Mouse (Mus musculus): ENCODE results near the gene Mrpl40. TPM values are rescaled to one million over a fixed set of nuclear protein-coding genes. Genes with fewer than 3 reads are reported as not detected.

Mrpl40 gene
- 81.8 and 82.6 TPM in 2 replicates for polyA plus RNA-seq (2014; fragmentation: Nextera tagmentation; extraction: Ambion mirVana)

DNA sequence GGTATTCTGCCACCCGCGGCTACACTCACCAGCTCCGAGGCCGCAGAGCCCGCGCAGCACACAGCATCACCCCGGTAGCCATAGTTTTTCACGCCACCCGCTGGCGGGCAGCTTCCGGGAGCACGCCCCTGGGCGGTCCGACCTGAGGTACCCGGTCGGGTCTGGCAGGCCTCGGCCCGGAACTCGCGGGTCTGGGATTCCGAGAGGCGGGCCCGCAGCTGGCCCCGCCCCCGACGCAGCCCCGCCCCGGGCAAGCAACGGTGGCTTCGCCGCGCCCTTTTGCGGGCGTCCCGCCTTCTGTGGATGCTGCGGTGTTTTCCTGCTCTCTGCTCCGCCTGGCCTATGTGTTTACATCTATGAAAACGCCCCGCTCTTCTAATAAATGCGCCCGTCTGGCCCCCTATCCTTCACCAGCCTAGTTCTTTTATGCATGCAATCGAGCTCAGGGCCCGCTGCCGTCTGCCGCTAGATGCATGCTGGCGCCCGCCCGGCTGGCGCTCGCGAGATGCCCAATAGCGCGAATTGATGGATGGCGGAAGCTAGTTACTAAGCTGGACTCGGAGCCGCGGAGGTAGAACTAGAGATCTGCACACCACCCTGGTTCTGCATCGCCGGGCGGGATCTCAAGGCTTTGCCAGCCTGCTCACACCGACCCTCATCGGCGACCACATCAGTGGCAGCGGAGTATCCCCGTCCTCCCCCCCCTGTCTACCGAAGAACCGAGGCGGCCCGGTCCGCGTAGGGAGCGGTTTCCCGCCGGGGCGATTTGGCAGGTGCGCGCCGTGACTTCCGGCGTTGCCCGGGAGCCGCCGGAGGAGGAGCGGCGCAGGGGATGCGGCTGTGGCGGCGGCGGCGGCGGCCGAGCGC lies at the start of gene Mrpl40, which contains the start of gene Hira:
Gene Mrpl40 (minus strand): TSS at position 421 of the 867 bp plus-strand sequence.
Gene Hira (plus strand): TSS at position 596 of the 867 bp plus-strand sequence.
- peak within 1 kb of the TSS; percentile 94 for H3K4me3 ChIP-seq (ENCODE audit: low read depth, low read length)
- ATAC-seq (ENCODE audit: insufficient read depth) (peak; percentile 95), DNase-seq (peak; percentile 95)
- H3K27me3 ChIP-seq (ENCODE audit: insufficient read depth, low read length), result no peaks in the 10 kb centered on the region
- peak within 1 kb of the TSS; percentile 95 for H3K27ac ChIP-seq (ENCODE audit: low read depth)
- H3K9ac ChIP-seq, result peak within 1 kb of the TSS; percentile 87
- under 1% methylated on average over 88 of the region's 93 CpGs for WGBS
- peak; percentile 8; the same call in 1 of the 2 replicates for TF ChIP-seq CTCF (IDR thresholded peaks at IDR 0.05; ENCODE audit: low read depth)
- peak within 1 kb of the TSS; percentile 87 for H3K4me2 ChIP-seq
- H3K4me1 ChIP-seq (ENCODE audit: insufficient read depth), result peaks cover 4% of the 10 kb centered on the region; the same call in 1 of the 2 replicates
- H3K36me3 ChIP-seq (ENCODE audit: insufficient read depth), result peaks cover 42% of the 10 kb centered on the region
- no peaks in the 10 kb centered on the region for H3K9me3 ChIP-seq (ENCODE audit: low read depth, low read length)

DNA sequence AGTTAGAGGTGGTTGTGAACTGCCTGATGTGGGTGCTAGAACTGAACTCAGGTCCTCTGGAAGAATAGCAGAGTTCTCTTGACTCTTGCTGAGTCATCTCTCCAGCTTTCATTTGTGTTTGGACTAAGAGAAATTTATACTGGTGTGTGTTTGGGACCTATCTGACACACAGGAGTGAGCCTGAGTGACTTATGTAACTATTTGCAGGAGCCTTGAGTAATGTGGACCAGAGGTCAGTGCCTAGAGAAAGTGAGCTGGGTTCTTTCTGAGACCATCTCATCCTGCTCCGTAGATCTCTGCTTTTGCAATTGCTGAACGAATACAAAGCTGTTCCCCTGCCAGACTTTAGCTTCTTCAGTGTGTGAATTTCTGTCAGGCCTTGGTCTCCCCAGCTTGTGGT lies 45.1 kb upstream of the Mrpl40 start:
- no peak overlapping the region for H3K9ac ChIP-seq
- TF ChIP-seq CTCF (IDR thresholded peaks at IDR 0.05; ENCODE audit: low read depth), result no peak
- WGBS, result 91% methylated on average over 2 of the region's 2 CpGs
- peaks cover 88% of the 10 kb centered on the region for H3K36me3 ChIP-seq (ENCODE audit: insufficient read depth)
- ATAC-seq (ENCODE audit: insufficient read depth) (no peak), DNase-seq (no peak)
- no peaks in the 10 kb centered on the region for H3K27me3 ChIP-seq (ENCODE audit: insufficient read depth, low read length)
- no peak overlapping the region for H3K4me2 ChIP-seq
- no peaks in the 10 kb centered on the region for H3K4me1 ChIP-seq (ENCODE audit: insufficient read depth)
- no peak overlapping the region for H3K27ac ChIP-seq (ENCODE audit: low read depth)
- H3K9me3 ChIP-seq (ENCODE audit: low read depth, low read length), result no peaks in the 10 kb centered on the region
- no peak overlapping the region for H3K4me3 ChIP-seq (ENCODE audit: low read depth, low read length)

DNA sequence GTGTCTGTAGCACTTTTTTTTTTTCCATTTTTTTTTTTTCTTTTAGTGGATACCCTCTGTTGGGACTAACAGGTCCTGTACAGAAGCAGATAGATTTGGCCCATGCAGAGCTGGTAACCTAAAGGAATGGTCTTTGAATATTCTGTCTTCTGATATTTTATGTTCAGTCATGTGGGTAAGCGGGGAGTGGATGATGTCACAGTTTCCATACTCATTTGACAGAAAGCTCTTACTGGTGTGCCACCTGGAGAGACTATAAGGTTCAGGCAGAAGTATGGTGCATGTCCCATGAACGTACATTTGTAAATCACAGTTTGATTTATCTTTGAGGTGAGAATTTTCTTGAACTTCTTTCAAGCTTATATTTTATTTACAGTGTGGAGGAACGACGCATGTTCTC lies 39.4 kb upstream of the Mrpl40 start:
- Histone ChIP-seq H3K27ac (ENCODE audit: low read depth) (no peak overlapping the region), H3K4me1 (ENCODE audit: insufficient read depth) (no peaks in the 10 kb centered on the region), H3K4me3 (ENCODE audit: low read depth, low read length) (no peak overlapping the region), H3K9me3 (ENCODE audit: low read depth, low read length) (no peaks in the 10 kb centered on the region), H3K36me3 (ENCODE audit: insufficient read depth) (peaks cover 66% of the 10 kb centered on the region), H3K9ac (no peak overlapping the region), H3K27me3 (ENCODE audit: insufficient read depth, low read length) (no peaks in the 10 kb centered on the region), H3K4me2 (no peak overlapping the region)
- no peak for ATAC-seq (ENCODE audit: insufficient read depth)
- DNase-seq, result no peak
- TF ChIP-seq CTCF (IDR thresholded peaks at IDR 0.05; ENCODE audit: low read depth), result no peak
- WGBS, result 91% methylated on average over 4 of the region's 4 CpGs

DNA sequence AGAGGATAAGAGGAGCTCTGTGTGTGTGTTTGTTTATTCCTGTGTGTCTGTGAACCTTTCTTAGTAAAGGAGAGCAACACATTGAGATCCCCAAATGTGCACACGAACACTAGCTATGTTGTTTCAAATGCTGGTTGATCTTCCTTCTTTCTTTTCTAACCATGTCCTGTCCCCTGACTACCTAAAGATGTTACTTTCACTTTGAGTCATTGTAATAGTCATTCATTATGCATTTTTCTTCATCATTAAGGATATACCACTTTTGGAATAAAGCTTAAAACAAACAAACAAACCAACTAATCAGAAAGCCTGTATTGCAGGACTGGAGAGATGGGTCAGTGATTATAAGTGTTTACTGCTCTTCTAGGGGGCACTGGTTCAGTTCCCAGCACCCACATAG lies 29.0 kb upstream of the Mrpl40 start:
- no peak for TF ChIP-seq CTCF (IDR thresholded peaks at IDR 0.05; ENCODE audit: low read depth)
- no peaks in the 10 kb centered on the region for H3K4me1 ChIP-seq (ENCODE audit: insufficient read depth)
- H3K9ac ChIP-seq, result no peak overlapping the region
- DNase-seq (no peak), ATAC-seq (ENCODE audit: insufficient read depth) (no peak)
- no peak overlapping the region for H3K4me2 ChIP-seq
- no peak overlapping the region for H3K27ac ChIP-seq (ENCODE audit: low read depth)
- H3K9me3 ChIP-seq (ENCODE audit: low read depth, low read length), result no peaks in the 10 kb centered on the region
- H3K27me3 ChIP-seq (ENCODE audit: insufficient read depth, low read length), result no peaks in the 10 kb centered on the region
- 83% methylated on average over 1 of the region's 1 CpGs for WGBS
- peaks cover 46% of the 10 kb centered on the region for H3K36me3 ChIP-seq (ENCODE audit: insufficient read depth)
- H3K4me3 ChIP-seq (ENCODE audit: low read depth, low read length), result no peak overlapping the region

- 63% methylated on average over 10 of the region's 10 CpGs for WGBS
- ATAC-seq (ENCODE audit: insufficient read depth) (no peak), DNase-seq (peak; percentile 4)
- no peak for TF ChIP-seq CTCF (IDR thresholded peaks at IDR 0.05; ENCODE audit: low read depth)
- Histone ChIP-seq H3K4me2 (no peak overlapping the region), H3K4me1 (ENCODE audit: insufficient read depth) (no peaks in the 10 kb centered on the region), H3K4me3 (ENCODE audit: low read depth, low read length) (no peak overlapping the region), H3K9ac (no peak overlapping the region), H3K27ac (ENCODE audit: low read depth) (no peak overlapping the region), H3K36me3 (ENCODE audit: insufficient read depth) (peaks cover 49% of the 10 kb centered on the region), H3K9me3 (ENCODE audit: low read depth, low read length) (no peaks in the 10 kb centered on the region), H3K27me3 (ENCODE audit: insufficient read depth, low read length) (no peaks in the 10 kb centered on the region)
These were observed 19.8 kb upstream of the Mrpl40 start for GRCm38 (mm10) chr16:18896429-18896828.

DNA sequence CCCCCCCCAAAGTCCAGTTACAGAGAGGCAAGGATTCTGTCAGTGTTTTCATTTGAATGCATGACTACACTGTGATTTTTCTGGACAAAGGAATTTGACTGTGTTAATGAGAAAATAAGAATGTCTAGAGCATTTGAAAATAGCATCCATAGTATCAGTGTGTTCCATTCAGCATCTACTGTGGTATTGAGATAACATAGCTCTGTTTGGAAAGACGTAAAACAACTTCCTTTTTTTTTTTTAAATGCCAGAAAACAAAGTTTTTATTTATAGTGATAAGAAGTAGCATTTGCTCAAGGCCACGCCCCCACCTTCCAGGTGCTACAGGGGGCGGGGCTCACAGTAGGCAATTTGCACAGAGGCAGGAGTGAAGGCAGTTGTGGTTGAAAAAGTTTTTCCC lies 18.6 kb upstream of the Mrpl40 start:
- H3K36me3 ChIP-seq (ENCODE audit: insufficient read depth), result peaks cover 41% of the 10 kb centered on the region
- no peak overlapping the region for H3K9ac ChIP-seq
- 75% methylated on average over 3 of the region's 3 CpGs for WGBS

GRCm38 (mm10) chr16:18893840-18894372 lies 17.2 kb upstream of the Mrpl40 start:
- Histone ChIP-seq H3K27ac (ENCODE audit: low read depth) (no peak overlapping the region), H3K4me3 (ENCODE audit: low read depth, low read length) (no peak overlapping the region), H3K4me2 (no peak overlapping the region), H3K9me3 (ENCODE audit: low read depth, low read length) (no peaks in the 10 kb centered on the region), H3K9ac (no peak overlapping the region), H3K4me1 (ENCODE audit: insufficient read depth) (no peaks in the 10 kb centered on the region), H3K27me3 (ENCODE audit: insufficient read depth, low read length) (no peaks in the 10 kb centered on the region), H3K36me3 (ENCODE audit: insufficient read depth) (peaks cover 28% of the 10 kb centered on the region)
- WGBS, result 60% methylated on average over 4 of the region's 4 CpGs
- TF ChIP-seq CTCF (IDR thresholded peaks at IDR 0.05; ENCODE audit: low read depth), result no peak
- ATAC-seq (ENCODE audit: insufficient read depth), result no peak
- DNase-seq, result no peak

More for the DNA sequence above, 18.6 kb upstream of the Mrpl40 start:
- no peak overlapping the region for H3K27ac ChIP-seq (ENCODE audit: low read depth)
- no peaks in the 10 kb centered on the region for H3K9me3 ChIP-seq (ENCODE audit: low read depth, low read length)
- no peaks in the 10 kb centered on the region for H3K4me1 ChIP-seq (ENCODE audit: insufficient read depth)
- no peak for TF ChIP-seq CTCF (IDR thresholded peaks at IDR 0.05; ENCODE audit: low read depth)
- ATAC-seq (ENCODE audit: insufficient read depth), result no peak
- H3K4me2 ChIP-seq, result no peak overlapping the region
- no peak for DNase-seq
- H3K27me3 ChIP-seq (ENCODE audit: insufficient read depth, low read length), result no peaks in the 10 kb centered on the region
- H3K4me3 ChIP-seq (ENCODE audit: low read depth, low read length), result no peak overlapping the region
